Mouse (Mus musculus) forebrain, embryonic 16.5 days (tissue): Measurements from ENCODE around the gene Rapgef2. TPM values are rescaled to one million over a fixed set of nuclear protein-coding genes. Genes with fewer than 3 reads are reported as not detected.

Experiments
- ATAC-seq: fragments of 200-750 bp; cut with Nextera tagmentation; 2 replicates; pipeline ENCODE4 v1.8.0; 2017; ENCODE audit warnings: mild to moderate bottlenecking, moderate library complexity
- H3K27ac ChIP-seq: fragments of 300-500 bp; sonication (generic); 2 replicates; pipeline ENCODE4 v1.5.1; 2014; ENCODE audit warnings: low read length, control low read depth
- H3K27me3 ChIP-seq: fragments of 300-500 bp; sonication (generic); replicated peaks from 2 replicates; pipeline ENCODE4 v1.6.1; 2014; ENCODE audit warnings: low read length; ENCODE audit not compliant: control insufficient read depth, insufficient read depth
- H3K36me3 ChIP-seq: fragments of 300-500 bp; sonication (generic); 2 replicates; pipeline ENCODE4 v1.6.1; 2014; ENCODE audit not compliant: control insufficient read depth, insufficient read depth
- H3K4me1 ChIP-seq: fragments of 300-500 bp; sonication (generic); replicated peaks from 2 replicates; pipeline ENCODE4 v1.6.1; 2014; ENCODE audit warnings: low read length; ENCODE audit not compliant: control insufficient read depth, insufficient read depth
- H3K4me2 ChIP-seq: fragments of 300-500 bp; sonication (generic); 2 replicates; pipeline ENCODE4 v1.6.1; 2014; ENCODE audit warnings: mild to moderate bottlenecking, low read length, control low read depth
- H3K4me3 ChIP-seq: fragments of 300-500 bp; sonication (generic); replicated peaks from 2 replicates; pipeline ENCODE4 v1.5.1; 2014; ENCODE audit warnings: mild to moderate bottlenecking, low read length, control low read depth
- H3K9ac ChIP-seq: fragments of 300-500 bp; sonication (generic); replicated peaks from 2 replicates; pipeline ENCODE4 v1.6.1; 2014; ENCODE audit warnings: low read depth, low read length, control low read depth
- H3K9me3 ChIP-seq: fragments of 300-500 bp; sonication (generic); 2 replicates; pipeline ENCODE4 v1.6.1; 2016; ENCODE audit warnings: low read length; ENCODE audit not compliant: control insufficient read depth
- WGBS: fragments of 180-500 bp; shearing (Covaris S2); extraction: QIAGEN DNeasy Blood & Tissue Kit; methylation state at CpG from one replicate; pipeline ENCODE4 v1.1.7; 2014; 5-methylcytosine and 5-hydroxymethylcytosine counted together
- polyA plus RNA-seq: library from polyadenylated mRNA; unstranded; fragments of >200 nt; fragmentation: Nextera tagmentation; extraction: Ambion mirVana; gene quantifications from 2 replicates; pipeline ENCODE4 v1.2.1, GENCODE M21; 2015

Gene Rapgef2
- polyA plus RNA-seq, 1 experiment from 2014 or later: 13.4 TPM

DNA sequence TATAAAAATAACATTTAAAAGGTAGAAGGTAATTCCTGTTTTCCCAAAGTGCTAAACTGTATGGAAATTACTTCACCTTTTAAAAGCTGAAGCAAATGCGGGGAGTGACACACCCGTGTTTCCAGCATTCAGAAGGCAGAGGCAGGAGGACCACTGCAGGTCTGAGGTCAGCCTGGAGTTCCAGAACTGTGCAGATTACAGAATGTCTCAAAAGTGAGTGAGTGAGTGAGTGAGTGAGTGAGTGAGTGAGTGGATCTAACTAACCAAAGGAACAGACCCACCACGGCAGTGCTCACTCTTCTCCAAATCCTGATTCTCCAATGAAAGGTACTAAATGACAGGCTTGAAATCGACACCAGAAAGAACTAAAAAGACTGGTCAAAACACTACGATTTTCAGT is 82.5 kb downstream of the Rapgef2 start:
- H3K4me2 ChIP-seq: no peak overlapping the region
- H3K4me3 ChIP-seq: no peak overlapping the region
- 0 out of 2 replicates have a peak, but pooled peaks cover 3% of the 10 kb centered on the region for H3K36me3 ChIP-seq
- 72% methylated on average over 5 of the region's 5 CpGs for WGBS
- no peaks in the 10 kb centered on the region for H3K27me3 ChIP-seq
- H3K4me1 ChIP-seq: peaks cover 15% of the 10 kb centered on the region
- H3K9me3 ChIP-seq: no peaks in the 10 kb centered on the region; the same call in 1 of the 2 replicates
- ATAC-seq: no peak
- H3K27ac ChIP-seq: no peak overlapping the region
- no peak overlapping the region for H3K9ac ChIP-seq

DNA sequence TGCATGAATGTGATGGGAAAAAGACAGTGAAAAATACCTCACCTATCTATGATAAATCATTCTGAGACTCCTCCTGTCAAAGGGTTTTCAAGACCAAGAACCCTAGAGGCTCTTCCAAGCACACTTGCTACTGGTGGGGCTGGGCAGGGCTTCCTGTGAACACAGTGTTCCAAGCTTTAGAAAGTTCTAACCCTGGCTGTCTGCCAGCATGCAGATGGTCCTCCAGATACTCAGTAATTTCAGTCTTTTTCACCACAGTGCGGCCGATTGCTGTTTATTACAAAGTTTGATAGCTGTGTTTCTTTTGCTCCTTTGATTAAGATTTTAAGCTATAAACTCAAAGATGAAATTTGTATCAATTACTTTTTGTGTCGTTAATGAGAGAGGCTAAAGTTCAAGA is 83.1 kb downstream of the Rapgef2 start:
- H3K4me2 ChIP-seq: no peak overlapping the region

DNA sequence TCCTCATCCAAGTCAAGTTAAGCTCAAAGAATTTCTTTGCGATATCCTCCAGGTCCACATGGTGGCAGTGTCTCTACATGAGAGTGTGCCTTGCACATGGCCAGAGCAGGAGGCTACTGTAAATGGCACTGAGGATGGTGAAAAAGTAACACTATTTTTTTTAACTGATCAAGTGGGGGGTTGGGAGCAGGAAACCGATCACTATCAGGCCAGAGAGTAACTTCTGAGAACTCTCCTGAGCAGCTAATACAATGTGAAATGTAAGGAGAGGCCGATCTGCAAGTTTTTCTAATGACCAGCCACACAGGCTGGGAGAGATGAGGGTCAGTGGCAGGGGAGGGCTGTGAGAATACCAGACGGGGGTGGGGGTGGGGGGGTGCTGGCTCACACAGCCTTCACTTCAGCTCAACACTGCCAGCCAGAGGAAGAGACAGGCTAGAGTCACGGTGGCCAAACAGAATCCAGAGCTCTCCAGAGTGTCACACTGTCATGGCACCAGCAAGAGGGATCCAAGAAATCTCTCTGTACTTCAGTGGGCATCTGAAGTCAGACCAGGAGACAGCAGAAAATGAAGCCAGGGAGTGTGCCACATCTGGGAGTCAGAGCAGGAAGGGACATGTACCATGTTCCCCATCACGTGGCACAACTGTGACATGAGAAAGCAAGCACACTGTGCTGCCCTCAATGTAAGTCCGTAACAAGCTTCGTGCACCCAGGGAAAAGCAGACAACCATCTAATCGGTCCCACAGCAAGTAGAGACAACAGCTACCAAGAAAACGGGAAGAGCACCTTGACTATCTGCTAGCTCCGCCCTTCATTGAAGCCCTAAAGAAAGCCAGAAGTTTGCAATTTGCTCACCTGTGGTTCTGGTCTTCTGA is 83.8 kb downstream of the Rapgef2 start:
- H3K9ac ChIP-seq: no peak overlapping the region
- no peak overlapping the region for H3K27ac ChIP-seq
- 42% methylated on average over 11 of the region's 11 CpGs for WGBS
- peak; percentile 79 for ATAC-seq
- H3K4me1 ChIP-seq: peaks cover 15% of the 10 kb centered on the region
- no peak overlapping the region for H3K4me3 ChIP-seq
- no peaks in the 10 kb centered on the region for H3K27me3 ChIP-seq
- no peaks in the 10 kb centered on the region; the same call in 1 of the 2 replicates for H3K9me3 ChIP-seq
- no peaks in the 10 kb centered on the region for H3K36me3 ChIP-seq
- no peak overlapping the region for H3K4me2 ChIP-seq

More for the DNA sequence above, 83.1 kb downstream of the Rapgef2 start:
- no peaks in the 10 kb centered on the region; the same call in 1 of the 2 replicates for H3K9me3 ChIP-seq
- H3K27ac ChIP-seq: no peak overlapping the region
- H3K4me3 ChIP-seq: no peak overlapping the region
- peaks cover 15% of the 10 kb centered on the region for H3K4me1 ChIP-seq
- 31% methylated on average over 3 of the region's 3 CpGs for WGBS
- no peak overlapping the region for H3K9ac ChIP-seq
- no peaks in the 10 kb centered on the region for H3K36me3 ChIP-seq
- no peaks in the 10 kb centered on the region for H3K27me3 ChIP-seq
- 0 out of 2 replicates have a peak, but pooled peaks have one; percentile 37 for ATAC-seq

DNA sequence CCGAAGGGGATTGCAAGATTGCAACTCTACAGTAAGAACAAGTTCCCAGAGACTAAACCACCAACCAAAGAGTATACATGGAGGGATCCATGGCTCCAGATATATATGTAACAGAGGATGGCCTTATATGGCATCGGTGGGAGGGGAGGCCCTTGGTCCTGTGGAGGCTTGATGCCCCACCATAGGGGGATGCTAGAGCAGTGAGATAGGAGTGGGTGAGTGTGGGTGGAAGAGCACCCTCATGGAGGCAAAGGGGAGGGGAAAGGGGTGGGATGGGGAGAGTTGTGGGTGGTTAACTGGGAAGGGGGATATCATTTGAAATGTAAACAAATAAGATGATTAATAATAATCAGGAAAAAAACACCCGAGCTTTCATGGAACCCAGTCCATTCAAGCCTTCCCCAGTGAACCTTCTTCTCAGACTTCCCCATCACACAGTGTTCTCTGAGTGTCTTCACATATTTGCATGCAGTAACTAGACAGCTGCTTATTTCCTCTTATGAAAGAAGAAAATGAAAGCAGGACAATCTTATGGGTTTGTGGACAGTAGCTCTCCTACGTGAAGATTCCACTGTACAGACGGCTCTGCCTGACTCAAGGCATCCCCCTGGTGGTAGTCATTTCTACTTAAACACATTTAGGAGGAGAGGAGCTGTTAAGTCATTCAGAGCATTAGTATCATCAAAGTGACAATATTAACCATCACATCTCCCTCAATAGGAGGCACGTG is 89.4 kb downstream of the Rapgef2 start:
- Histone ChIP-seq H3K9ac (no peak overlapping the region), H3K36me3 (no peaks in the 10 kb centered on the region)
- 59% methylated on average over 6 of the region's 6 CpGs for WGBS

DNA sequence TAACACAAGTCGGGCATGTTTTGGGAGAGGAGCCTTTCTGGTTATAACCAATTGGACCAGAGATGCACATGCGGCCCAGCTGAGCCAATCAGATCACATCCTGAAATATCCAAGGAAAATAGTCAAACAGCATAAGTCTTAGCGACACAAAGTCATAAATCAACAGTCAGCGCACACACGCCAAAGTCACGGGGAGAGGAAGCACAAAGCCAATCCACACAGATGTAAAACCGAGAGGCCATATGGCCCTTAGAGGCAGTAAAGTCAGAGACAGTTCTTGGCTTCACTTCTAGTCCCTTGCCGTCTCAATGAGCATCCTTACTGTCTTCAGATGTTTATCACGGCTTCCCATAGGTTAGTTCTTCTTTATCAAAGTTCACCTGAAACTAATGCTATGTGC is 91.0 kb downstream of the Rapgef2 start:
- 0 out of 2 replicates have a peak, but pooled peaks have one; percentile 14 for ATAC-seq

More for the DNA sequence above, 89.4 kb downstream of the Rapgef2 start:
- H3K9me3 ChIP-seq: no peaks in the 10 kb centered on the region
- H3K4me3 ChIP-seq: no peak overlapping the region
- H3K27ac ChIP-seq: no peak overlapping the region
- peak; percentile 78 for ATAC-seq
- H3K4me1 ChIP-seq: peaks cover 14% of the 10 kb centered on the region
- no peaks in the 10 kb centered on the region for H3K27me3 ChIP-seq
- H3K4me2 ChIP-seq: no peak overlapping the region

DNA sequence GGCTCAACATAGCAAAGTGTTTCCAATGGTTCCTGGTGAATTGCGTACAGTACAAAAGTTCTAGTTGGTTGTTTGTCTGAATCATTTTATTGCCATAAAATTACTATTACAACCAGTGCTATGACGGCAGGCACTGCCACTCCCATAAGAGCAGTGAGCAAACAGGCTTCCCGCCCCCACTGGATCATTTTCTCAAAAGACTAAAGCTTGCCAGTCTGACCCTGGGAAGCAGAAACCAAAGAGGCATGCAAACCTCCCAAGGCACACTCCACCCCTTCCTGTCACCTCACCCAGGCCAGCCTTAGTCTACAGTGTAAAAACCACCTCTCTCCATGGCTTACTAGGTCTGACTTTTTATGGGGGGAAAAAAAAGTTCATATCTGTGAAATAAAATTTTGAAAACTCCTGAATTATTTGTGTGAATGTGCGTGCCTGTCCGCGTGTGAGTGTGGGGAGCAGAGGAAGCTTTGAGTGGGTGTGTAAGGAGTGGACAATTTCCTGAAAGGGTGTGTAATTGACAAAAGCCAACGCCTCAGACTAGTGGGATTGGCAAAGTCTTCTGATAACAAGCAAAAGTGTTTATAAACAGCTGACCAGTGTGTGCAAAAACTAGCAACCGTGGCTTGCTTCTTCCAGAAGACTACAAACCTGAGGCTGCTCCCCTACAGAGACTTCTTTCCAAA is 92.1 kb downstream of the Rapgef2 start:
- Histone ChIP-seq H3K4me2 (no peak overlapping the region), H3K27me3 (no peaks in the 10 kb centered on the region), H3K4me3 (no peak overlapping the region), H3K27ac (no peak overlapping the region), H3K36me3 (no peaks in the 10 kb centered on the region), H3K4me1 (peaks cover 18% of the 10 kb centered on the region), H3K9ac (no peak overlapping the region), H3K9me3 (no peaks in the 10 kb centered on the region)
- no peak for ATAC-seq
- WGBS: 86% methylated on average over 8 of the region's 8 CpGs

More for the DNA sequence above, 91.0 kb downstream of the Rapgef2 start:
- 68% methylated on average over 9 of the region's 9 CpGs for whole genome bisulfite sequencing
- no peak overlapping the region for H3K4me2 ChIP-seq
- H3K36me3 ChIP-seq: no peaks in the 10 kb centered on the region
- no peaks in the 10 kb centered on the region for H3K9me3 ChIP-seq
- H3K27ac ChIP-seq: no peak overlapping the region
- peaks cover 17% of the 10 kb centered on the region for H3K4me1 ChIP-seq
- H3K9ac ChIP-seq: no peak overlapping the region
- H3K4me3 ChIP-seq: no peak overlapping the region
- H3K27me3 ChIP-seq: no peaks in the 10 kb centered on the region

DNA sequence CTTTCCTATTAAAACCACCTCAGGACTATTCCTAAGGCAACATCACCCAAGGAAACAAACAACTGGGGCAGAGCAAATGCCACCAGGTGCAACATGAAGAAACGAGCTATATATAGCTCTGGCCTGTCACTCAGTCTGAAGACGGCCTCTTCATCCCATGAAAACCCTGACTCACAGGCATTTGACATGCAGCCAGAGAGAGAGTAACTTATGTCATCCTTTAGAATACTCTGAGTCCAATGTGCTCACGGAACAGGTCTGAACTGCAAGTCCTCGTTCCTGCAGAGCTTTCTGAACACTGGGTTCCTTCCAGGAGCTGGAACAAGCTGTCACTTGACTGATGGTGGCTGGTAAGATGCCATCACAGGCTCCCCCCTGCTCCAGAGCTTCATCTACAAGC is 93.3 kb downstream of the Rapgef2 start:
- ATAC-seq: peak; percentile 11; the same call in 1 of the 2 replicates
- no peak overlapping the region for H3K27ac ChIP-seq
- no peak overlapping the region for H3K4me3 ChIP-seq
- no peaks in the 10 kb centered on the region for H3K36me3 ChIP-seq
- no peak overlapping the region for H3K9ac ChIP-seq
- H3K4me2 ChIP-seq: no peak overlapping the region
- WGBS: 30% methylated on average over 4 of the region's 4 CpGs
- H3K9me3 ChIP-seq: no peaks in the 10 kb centered on the region
- H3K27me3 ChIP-seq: no peaks in the 10 kb centered on the region
- peaks cover 18% of the 10 kb centered on the region for H3K4me1 ChIP-seq

DNA sequence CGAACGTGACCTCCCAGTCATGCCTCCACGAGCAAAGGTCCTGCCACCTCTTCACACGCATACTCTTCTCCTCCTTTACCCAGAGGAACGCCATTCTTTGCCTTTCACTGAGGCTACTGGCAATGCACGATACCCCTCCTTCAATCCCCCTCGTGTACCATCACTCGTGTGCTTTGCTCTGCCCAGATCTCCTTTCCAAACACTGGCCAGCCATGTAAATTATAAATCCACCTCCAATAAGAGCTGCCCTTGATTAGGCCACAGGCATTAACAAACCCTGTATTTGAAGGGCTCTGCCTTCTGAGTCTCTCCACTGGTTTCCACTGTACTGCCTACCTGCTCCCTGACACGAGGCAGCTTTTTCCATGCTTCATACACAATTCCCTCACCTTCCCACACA is 94.3 kb downstream of the Rapgef2 start:
- Histone ChIP-seq H3K9me3 (no peaks in the 10 kb centered on the region), H3K27ac (no peak overlapping the region), H3K36me3 (no peaks in the 10 kb centered on the region), H3K4me1 (peaks cover 18% of the 10 kb centered on the region), H3K9ac (no peak overlapping the region), H3K27me3 (no peaks in the 10 kb centered on the region), H3K4me3 (no peak overlapping the region), H3K4me2 (no peak overlapping the region)
- no peak for ATAC-seq
- 74% methylated on average over 9 of the region's 9 CpGs for WGBS

DNA sequence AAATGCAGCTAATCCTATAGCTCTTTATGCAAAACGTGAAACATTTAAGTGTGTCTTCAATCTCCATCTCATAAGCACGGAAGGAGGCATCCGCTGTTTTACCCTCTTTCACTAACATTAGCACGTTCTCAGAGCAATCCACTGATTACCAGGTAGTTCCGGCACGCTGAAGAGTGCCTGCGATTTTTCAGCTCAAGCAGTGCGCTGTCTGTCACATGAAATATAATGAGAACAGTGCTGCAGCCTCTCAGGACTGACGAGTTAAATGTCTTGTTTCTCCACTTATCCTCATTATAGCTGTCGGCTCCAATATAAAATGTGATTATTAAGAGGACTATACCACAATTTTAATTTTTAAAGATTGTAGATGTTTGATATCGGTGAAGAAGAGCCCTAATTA is 94.8 kb downstream of the Rapgef2 start:
- 0 out of 2 replicates have a peak, but pooled peaks have one; percentile 41 for ATAC-seq
- Histone ChIP-seq H3K4me3 (no peak overlapping the region), H3K4me1 (peaks cover 18% of the 10 kb centered on the region), H3K36me3 (no peaks in the 10 kb centered on the region), H3K27ac (no peak overlapping the region), H3K9ac (no peak overlapping the region), H3K27me3 (no peaks in the 10 kb centered on the region), H3K9me3 (no peaks in the 10 kb centered on the region), H3K4me2 (no peak overlapping the region)
- WGBS: 69% methylated on average over 11 of the region's 11 CpGs
